Mouse (Mus musculus) Patski (cell line): ENCODE data around the gene BC028528. TPM values are rescaled to one million over a fixed set of nuclear protein-coding genes. Genes with fewer than 3 reads are reported as not detected.
"Not testable (repeated sequence)": the region's sequence is repeated elsewhere in the genome, so short reads cannot be mapped to it uniquely, and the experiment has no call there.

Experiments
- ATAC-seq: fragments of 100-300 bp; one replicate; pipeline ENCODE4 v1.8.0; 2021
- CTCF ChIA-PET: fragments of 350-600 bp; sonication (Branson Sonifier 250); formaldehyde crosslinking; loops from one replicate; lab custom pipeline; 2022; ENCODE audit warnings: inconsistent platforms; lab: Charles Lee
- POLR2A ChIA-PET: fragments of 350-600 bp; sonication (Branson Sonifier 250); formaldehyde crosslinking; loops from one replicate; lab custom pipeline; 2022; ENCODE audit warnings: antibody characterized with exemption, inconsistent platforms; lab: Charles Lee
- DNase-seq: peaks from one replicate; pipeline ENCODE4 v3.0.0-alpha.2; 2011; ENCODE audit warnings: low read depth, low spot score
- H3K27me3 ChIP-seq: fragments of 371-371 bp; one replicate; pipeline ENCODE4 v1.5.1; 2021
- CTCF ChIP-seq: fragments of 100-300 bp; IDR thresholded peaks from one replicate; pipeline ENCODE4 v1.5.1; 2021
- in situ Hi-C: fragments of 300-500 bp; cut with MboI; formaldehyde crosslinking; loops from 3 replicates; pipeline ENCODE4 v1.11.1; 2018; ENCODE audit warnings: low pct_unique_long_range_greater_than_20kb, mixed read lengths
- polyA plus RNA-seq: library from polyadenylated mRNA; unstranded; gene quantifications from one replicate; pipeline ENCODE4 v1.2.3, GENCODE M21; 2021

BC028528 gene
- polyA plus RNA-seq, 1 experiment from 2014 or later = 0.67 TPM

GRCm38 (mm10) chr3:95929581-95930470 lies 38.0 kb upstream of the BC028528 start:
- in situ Hi-C loops = no loop called here
- no peaks in the 10 kb centered on the region for H3K27me3 ChIP-seq
- DNase-seq (no peak), ATAC-seq (peak; percentile 4)
- ChIA-PET POLR2A (interaction anchor here (1.1 to 2.3 kb wide), 2 partner anchors 13 to 23 kb away, joined by 4 to 16 read pairs; no protein-coding TSS in a partner anchor), CTCF (interaction anchor here (1.1 kb wide), 1 partner anchor 40 kb away, joined by 4 read pairs; no protein-coding TSS in a partner anchor)
- no peak for TF ChIP-seq CTCF

GRCm38 (mm10) chr3:95928658-95929503 lies 37.1 kb upstream of the BC028528 start, which contains the start of gene Anp32e:
Anp32e (plus strand) TSS chr3:95929246.
- CTCF ChIA-PET = no interaction called here
- no peak for TF ChIP-seq CTCF
- peak; percentile 99 for ATAC-seq
- peak; percentile 99 for DNase-seq
- H3K27me3 ChIP-seq = no peaks in the 10 kb centered on the region
- POLR2A ChIA-PET = interaction anchor here (1.2 kb wide), 1 partner anchor 21 kb away, joined by 5 read pairs; no protein-coding TSS in a partner anchor
- in situ Hi-C loops = no loop called here

GRCm38 (mm10) chr3:95928261-95928657 lies 36.5 kb upstream of the BC028528 start:
- DNase-seq = no peak
- no peak for ATAC-seq
- H3K27me3 ChIP-seq = no peaks in the 10 kb centered on the region
- POLR2A ChIA-PET = interaction anchor here (1.2 kb wide), 2 partner anchors 21 to 55 kb away, joined by 3 to 5 read pairs; no protein-coding TSS in a partner anchor
- CTCF ChIA-PET = no interaction called here
- TF ChIP-seq CTCF = no peak
- in situ Hi-C loops = no loop called here

- ChIA-PET POLR2A (interaction anchor here (1.3 kb wide), 1 partner anchor 19 kb away, joined by 4 read pairs; no protein-coding TSS in a partner anchor), CTCF (interaction anchor here (1.3 kb wide), 1 partner anchor 8 kb away, joined by 3 read pairs; no protein-coding TSS in a partner anchor)
- no peaks in the 10 kb centered on the region for H3K27me3 ChIP-seq
- TF ChIP-seq CTCF = no peak
- in situ Hi-C loops = no loop called here
- ATAC-seq (no peak), DNase-seq (no peak)
Observed at GRCm38 (mm10) chr3:95925087-95925486, 33.3 kb upstream of the BC028528 start.

GRCm38 (mm10) chr3:95924185-95924584 lies 32.4 kb upstream of the BC028528 start:
- in situ Hi-C loops = no loop called here
- ATAC-seq = no peak

GRCm38 (mm10) chr3:95923429-95923828 lies 31.6 kb upstream of the BC028528 start:
- ATAC-seq, in situ Hi-C loops, POLR2A ChIA-PET, H3K27me3 ChIP-seq, DNase-seq: not testable (repeated sequence)
- CTCF ChIA-PET = interaction anchor here (2.2 kb wide), 1 partner anchor 17 kb away, joined by 5 read pairs; no protein-coding TSS in a partner anchor

More at GRCm38 (mm10) chr3:95924185-95924584, 32.4 kb upstream of the BC028528 start:
- TF ChIP-seq CTCF = no peak
- ChIA-PET CTCF (interaction anchor here (1.3 kb wide), 1 partner anchor 9 kb away, joined by 3 read pairs; no protein-coding TSS in a partner anchor), POLR2A (no interaction called here)
- no peak for DNase-seq
- no peaks in the 10 kb centered on the region for H3K27me3 ChIP-seq

- in situ Hi-C loops, H3K27me3 ChIP-seq, DNase-seq, ATAC-seq: not testable (repeated sequence)
- CTCF ChIA-PET = interaction anchor here (0.8 to 1.7 kb wide), 4 partner anchors 12 to 145 kb away, joined by 4 to 7 read pairs (median 4); no protein-coding TSS in a partner anchor
- POLR2A ChIA-PET = interaction anchor here (0.6 kb wide), 1 partner anchor 10 kb away, joined by 5 read pairs; no protein-coding TSS in a partner anchor
Observed at GRCm38 (mm10) chr3:95920532-95920931, 28.7 kb upstream of the BC028528 start.

- ATAC-seq = no peak
- ChIA-PET CTCF (interaction anchor here (1.5 to 2.9 kb wide), 3 partner anchors 10 to 17 kb away, joined by 3 to 19 read pairs (median 5); no protein-coding TSS in a partner anchor), POLR2A (interaction anchor here (1.1 kb wide), 1 partner anchor 10 kb away, joined by 4 read pairs; no protein-coding TSS in a partner anchor)
- in situ Hi-C loops = no loop called here
- H3K27me3 ChIP-seq = no peaks in the 10 kb centered on the region
- TF ChIP-seq CTCF = no peak
- no peak for DNase-seq
Observed at GRCm38 (mm10) chr3:95916760-95917159, 25.0 kb upstream of the BC028528 start.

- no peak for ATAC-seq
- POLR2A ChIA-PET = interaction anchor here (0.6 to 0.7 kb wide), 2 partner anchors 259 to 630 kb away, joined by 3 to 4 read pairs; no protein-coding TSS in a partner anchor
- no peaks in the 10 kb centered on the region for H3K27me3 ChIP-seq
- no peak for DNase-seq
- CTCF ChIA-PET = interaction anchor here (0.9 to 1.2 kb wide), 3 partner anchors 12 to 52 kb away, joined by 3 to 5 read pairs (median 3); no protein-coding TSS in a partner anchor
- no peak for TF ChIP-seq CTCF
- in situ Hi-C loops = no loop called here
Observed at GRCm38 (mm10) chr3:95914706-95915105, 22.9 kb upstream of the BC028528 start.
